Mouse (Mus musculus) cerebellum, adult 18-20 months (tissue): ENCODE results near the gene Hebp1.

ENCODE experiments used
- DNase-seq, 2 experiments: peaks; one replicate each; pipeline ENCODE4 v3.0.0; 2021

Gene Hebp1

DNA sequence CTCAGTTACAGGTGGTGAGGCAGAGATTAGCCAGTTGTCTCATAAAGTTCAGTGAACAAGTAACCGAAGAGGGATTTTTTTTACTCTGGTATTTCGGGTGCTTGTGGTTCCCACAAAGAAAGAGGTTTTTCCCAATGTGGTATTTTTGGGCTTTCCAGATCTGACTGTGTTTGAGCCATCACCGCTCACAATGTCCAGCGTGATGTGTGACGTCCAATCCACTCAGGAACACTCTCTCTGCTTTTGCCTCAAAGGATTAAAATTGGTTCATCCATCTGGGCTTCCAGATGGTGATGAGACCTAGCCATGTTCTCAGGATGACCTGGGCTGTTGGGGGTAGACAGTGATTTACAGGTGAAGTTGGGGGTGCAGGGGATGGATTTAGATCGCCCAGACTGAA is 90.8 kb downstream of the Hebp1 start:
- no peak for DNase-seq

DNA sequence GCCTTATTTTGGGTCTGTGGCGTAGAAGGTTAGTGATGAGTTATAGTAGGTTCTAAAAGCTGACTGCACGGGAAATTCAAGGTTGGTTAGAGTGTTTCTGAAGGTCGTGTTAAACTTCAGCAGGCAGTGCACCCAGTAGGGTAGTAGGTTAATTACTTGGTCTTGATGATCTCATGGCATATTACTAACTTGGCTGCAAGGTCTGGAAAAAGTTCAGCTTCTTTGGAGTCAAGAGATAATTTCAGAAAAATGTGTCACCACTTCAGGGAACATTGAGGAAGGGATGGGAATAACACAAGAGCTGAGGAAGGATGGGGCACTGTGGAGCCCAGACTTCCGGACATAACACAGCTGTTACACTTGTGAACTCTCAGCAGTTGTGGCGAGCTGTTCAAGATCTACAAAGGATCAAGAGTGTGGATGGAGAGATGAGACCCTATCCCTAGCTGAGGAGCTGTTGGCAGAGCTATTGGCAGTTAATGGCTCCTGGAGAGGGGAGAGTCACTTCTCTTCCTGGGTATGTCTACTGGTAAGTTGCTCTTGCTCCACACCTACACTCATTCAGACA is 95.0 kb downstream of the Hebp1 start:
- DNase-seq = no peak

DNA sequence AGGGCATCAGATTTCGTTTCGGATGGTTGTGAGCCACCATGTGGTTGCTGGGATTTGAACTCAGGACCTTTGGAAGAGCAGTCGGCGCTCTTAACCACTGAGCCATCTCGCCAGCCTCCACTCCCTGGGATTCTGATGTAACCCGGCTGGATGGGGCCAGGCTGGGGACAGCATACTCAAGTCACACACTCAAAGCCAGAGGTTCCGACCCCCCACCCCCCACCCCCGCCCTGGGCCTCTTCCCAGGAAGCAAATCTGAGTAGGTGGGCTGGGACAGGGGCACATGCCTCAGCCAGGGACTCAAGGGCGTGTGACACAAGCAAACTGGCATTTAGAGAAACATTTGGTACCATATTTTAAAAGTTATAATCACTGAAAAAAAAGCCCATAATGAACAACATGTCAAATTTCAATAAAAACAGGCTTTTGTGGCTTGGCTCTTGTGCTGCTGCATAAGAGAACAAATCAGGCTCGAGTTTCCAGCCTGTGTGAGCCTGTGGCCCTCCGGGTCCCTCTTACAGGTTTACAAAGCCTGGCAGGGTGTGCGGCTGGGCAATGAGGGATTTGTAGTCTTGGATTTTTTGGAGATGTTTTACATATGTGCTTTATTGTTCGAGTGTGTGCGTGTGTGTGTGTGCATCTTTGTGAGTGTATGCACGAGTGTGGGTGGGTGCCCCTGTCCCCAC is 96.9 kb downstream of the Hebp1 start:
- DNase-seq = no peak

DNA sequence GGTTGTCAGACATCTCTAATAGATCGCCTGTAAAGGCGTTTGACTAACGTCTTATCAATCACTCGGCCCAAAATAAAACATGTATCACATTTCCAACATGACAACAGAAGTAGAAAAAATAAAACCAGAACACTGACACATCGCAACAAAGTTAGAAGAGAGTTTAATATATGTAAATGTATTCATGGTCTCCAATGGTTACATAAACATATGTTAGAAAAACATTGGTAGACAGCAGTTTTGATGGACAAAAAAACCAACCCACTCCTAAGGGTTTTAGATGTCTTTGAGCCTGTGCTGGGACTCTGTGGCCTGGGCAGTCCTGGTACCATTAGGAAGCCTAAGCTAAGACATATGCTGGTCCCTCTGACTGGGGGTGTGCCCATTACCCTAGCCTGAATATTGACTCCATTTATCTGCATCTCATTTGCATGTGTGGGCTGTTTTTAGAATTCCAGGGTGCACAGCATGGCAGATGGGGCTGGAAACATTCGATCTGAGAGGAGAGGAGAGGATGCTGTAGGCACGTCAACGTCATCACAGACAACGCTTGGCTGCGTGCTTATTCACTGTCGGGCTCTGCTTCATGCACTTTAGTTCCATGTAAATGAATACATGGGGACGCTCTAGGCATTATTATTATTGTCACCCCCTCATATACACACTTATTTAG is 104.9 kb downstream of the Hebp1 start:
- DNase-seq = no peak

DNA sequence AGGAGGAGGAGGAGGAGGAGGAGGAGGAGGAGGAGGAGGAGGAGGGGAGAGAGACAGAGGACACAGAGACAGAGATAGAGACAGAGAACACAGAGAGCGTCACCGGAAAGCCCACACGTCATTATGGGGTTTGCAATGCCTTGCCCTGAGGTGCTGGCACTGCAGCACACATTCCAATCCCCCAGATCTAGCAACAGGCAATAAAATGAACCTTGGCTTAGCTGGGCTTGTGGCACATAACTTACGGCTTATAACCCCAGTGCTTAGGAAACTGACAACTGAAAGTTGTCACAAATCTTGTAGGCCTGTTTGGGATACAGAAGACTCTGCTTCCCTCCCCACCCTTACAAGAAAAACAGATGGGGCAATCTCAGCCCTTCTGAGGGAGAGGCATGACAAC is 107.2 kb downstream of the Hebp1 start:
- DNase-seq = no peak

DNA sequence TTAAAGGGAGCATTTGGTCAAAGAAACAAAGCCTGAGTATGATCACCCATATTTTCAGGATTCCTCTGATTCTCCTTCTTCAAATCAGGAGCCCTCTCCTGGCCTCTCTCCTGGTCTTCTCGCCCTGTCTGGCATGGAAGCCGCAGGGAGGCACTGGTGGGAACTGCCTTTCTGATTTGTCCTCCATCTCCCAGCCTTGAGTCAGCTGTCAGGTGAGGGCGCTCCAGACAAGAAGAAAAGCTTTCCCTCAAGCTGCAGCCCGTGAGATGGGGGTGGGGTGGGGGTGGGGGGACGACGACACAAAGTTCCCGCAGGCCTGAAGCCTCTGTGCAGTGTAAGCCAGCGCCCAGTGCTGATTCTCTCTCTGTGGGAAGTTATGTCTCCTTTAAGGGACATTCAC is 108.0 kb downstream of the Hebp1 start:
- DNase-seq = no peak

DNA sequence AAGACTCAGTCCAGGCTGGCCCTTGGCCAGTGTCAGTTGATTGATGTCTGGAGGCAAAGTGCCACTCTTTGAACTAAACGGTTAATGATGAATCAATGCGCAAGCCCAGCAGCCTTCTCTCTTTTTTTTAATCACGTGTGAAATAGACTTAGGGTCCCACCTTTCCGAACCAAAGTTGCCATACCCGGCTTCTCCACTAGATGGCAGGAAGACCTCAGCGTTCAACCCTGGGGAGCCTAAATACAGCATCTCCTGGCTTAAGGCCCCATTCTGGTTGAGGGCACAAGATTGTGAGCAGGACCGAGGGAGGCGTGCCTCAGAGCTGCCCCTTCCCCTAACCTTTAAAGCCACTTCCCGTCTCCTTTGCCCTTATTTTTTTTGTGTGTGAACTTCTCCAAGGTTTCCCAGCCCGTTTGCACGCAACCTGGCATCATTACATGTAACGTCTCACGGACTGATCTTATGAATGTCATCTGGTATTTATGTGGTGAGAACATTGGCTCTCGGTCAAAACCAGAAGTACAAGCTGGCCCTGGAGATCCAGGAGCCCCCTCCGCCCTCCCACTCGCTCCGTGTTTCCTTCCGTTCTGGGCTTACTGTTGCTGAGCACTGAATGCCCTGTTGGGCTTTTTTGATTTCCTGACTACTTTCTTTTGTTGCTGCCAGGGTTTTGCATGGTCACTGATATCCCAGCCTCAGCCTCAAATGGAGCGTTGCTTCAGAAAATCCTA is 109.9 kb downstream of the Hebp1 start:
- DNase-seq = peak; percentile 62 to 77
